Mouse (Mus musculus) retina, postnatal 7 days (tissue): ENCODE measurements around the gene Ssh3.

Experiments used
- DNase-seq: peaks from one replicate; pipeline ENCODE4 v3.0.0-alpha.2; 2012; ENCODE audit warnings: low read depth, low spot score

Gene Ssh3

DNA sequence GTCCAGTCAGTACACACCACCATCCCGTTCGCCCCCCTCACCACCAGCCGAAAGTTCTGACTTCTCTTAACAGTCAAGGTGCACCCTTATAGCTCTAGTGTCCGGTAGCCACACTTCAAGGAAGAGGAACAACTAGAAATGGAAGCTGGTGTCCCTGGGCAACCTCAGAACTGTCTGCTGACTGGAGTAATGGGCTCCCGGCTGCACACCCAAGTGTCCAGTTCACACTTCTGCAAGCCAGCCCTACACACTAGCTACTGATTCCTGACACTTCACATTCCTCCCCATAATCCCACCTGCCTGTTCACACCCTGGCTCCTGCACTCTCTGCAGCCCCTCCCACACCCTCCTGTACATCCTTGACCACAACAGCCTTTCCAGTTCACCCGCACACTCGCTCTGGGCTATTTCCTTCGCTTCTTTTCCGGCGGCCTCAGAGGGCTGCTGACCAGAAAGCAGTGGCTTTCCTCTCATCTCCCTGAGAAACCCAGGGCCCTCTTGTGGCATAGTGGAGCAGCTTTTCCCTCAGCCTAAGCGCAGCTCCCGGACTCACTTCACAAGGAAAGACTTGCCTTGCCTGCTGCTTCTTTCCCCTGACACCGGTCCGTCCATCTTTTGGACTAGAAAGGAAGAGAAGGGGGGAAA, 52.8 kb downstream of the Ssh3 start:
- no peak for DNase-seq

DNA sequence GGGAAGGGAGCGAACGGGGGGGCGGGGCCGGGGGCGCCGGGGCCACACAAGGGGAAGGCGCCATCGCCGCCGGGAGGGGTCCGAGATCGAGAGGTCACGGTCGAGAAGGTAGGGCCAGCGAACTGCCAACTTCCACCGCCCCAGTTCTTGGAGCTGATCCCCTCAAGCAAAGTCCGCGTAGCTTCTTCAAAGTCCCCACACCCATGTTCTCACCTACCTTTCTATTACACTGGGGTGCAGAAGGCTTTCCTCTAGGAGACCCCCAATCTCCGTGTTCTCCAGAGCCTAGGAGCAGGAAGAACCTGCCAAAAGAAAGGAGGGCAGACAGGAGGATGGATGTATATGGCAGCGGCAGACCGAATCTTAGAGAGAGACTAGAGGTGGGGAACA, 53.5 kb downstream of the Ssh3 start:
- no peak for DNase-seq

DNA sequence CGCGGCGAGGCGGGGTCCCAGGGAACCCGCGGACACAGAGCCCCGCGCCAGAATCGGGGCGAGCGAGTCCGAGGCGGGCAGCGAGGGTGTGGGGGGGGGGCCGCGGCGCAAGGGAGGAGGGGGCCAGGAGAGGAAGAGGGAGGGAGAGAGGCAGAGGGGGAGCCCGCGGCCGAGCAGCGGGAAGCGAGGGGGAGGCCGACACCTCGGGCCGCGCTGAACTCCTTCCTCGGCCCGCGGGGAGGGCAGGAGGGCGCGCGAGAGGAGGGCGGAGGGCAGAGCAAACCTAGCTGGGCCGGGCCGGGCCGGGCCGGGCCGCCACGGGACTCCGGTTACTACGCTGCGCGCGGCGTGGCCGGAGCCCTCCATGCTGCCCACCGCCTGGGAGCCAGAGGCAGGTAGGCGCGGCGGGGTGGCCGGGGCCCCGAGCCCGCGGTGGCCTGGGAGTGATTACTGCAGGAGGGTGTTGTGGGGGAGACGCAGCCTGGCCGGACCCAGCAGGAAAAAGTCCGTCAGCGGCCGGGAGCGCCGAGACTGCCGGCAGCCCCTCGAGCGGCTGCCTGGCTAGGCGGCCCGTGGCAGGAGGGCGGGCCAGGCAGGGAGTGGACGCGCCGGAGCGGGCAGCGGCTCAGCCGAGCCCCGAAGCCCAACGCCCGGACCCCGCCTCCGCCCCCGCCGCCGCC, 54.1 kb downstream of the Ssh3 start:
- no peak for DNase-seq

DNA sequence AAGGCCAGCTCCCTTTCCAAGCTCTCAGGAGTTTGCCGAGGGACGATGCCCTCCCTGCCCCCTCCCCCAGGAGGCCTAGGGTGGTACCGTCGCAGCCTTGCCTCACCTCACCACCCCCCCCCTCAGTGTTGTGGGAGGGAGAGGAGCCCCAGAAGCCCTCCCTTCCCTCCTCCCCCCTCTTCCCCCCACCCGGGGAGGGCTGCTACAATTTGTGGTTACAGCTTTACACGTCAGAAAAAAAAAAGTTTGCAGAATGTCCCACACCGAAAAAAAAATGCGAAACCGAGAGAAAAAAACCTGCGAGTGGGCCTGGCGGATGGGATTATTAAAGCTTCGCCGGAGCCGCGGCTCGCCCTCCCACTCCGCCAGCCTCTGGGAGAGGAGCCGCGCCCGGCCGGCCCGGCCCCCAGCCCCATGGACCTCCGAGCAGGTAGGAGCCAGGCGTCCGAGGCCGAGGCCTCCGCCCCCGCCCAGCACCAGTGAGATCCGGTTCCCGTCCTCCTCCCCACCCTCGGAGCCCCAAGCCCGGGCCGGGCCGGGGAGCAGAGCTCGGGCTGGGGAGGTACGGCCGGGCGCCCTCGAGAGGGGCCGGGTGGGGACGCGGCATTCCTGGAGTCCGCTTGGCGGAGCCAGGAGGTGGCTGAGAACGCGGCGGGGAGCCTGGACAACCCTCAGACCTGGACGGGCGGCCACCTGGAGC, 54.8 kb downstream of the Ssh3 start, which contains the start of the genes Clcf1 and AC109138.7:
Gene Clcf1 (plus strand): TSS at position 168 of the 700 bp plus-strand sequence.
Gene AC109138.7 (plus strand): TSS at position 287 of the 700 bp plus-strand sequence.
- DNase-seq, result no peak

DNA sequence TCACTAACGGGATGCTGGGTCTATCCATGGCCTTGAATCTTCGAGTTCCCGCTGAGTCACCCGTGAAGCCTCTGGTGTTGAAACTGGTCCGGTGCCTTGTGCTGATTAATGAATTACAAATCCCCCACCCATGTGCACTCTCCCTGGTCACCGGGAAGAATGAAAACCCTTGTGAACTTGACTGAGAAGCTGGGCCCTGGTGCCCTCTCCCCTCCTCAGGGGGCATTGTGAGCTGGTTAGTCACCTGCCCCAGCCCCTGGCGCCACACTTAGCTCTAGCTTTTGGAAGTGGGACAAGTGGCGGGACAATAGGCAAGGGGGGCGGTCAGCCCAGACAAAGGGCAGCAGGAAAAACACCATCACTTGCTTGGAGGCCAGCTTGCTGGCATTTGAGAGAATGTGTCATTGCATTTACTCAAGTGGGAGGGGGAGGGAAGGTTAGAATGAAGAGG, 55.4 kb downstream of the Ssh3 start:
- no peak for DNase-seq

DNA sequence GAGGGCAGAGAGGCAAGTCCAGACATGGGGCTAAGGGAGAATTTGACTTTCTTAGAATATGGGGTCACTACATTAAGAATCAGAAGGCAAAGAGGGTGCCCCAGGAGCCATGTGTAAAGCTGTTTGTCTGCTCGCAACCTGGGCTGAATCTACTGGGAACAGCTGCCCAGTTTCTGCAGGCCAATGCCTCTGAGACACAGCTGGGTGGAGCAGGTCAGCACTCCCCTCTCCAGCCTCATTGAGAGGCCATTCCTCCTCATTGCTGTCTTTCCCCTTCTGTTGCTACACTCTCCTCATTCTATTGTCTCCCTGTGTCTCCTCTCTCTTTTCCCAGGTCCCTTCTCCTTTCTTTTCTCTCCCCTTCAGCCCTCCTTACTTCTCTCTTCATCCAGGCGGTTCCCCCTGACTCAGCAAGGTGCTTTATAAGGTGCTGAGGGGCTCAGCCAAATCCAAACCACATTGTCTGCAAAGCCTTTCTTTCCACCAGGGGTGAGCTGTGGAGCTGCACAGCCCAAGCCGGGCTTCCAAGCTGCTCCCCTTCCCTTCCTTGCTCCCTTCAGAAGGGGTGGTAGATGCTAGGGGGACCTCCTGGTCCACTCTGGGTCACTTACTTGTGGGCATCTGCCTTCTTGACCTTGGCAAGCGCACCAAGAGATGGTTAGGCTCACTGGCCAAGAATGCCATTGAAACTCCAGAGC, 56.9 kb downstream of the Ssh3 start:
- no peak for DNase-seq
